Mouse (Mus musculus) lung, postnatal 0 days (tissue): ENCODE data around the gene Cdkl4.

Experiments used
- CTCF ChIP-seq: IDR thresholded peaks from 2 replicates; pipeline ENCODE4 v1.5.1; 2016; ENCODE audit warnings: antibody characterized with exemption, mild to moderate bottlenecking
- EP300 ChIP-seq: IDR thresholded peaks from 2 replicates; pipeline ENCODE4 v1.6.1; 2016; ENCODE audit warnings: antibody characterized with exemption, mild to moderate bottlenecking, control low read depth

- peak; percentile 57 for TF ChIP-seq CTCF
- TF ChIP-seq EP300: no peak
Measured at GRCm38 (mm10) chr17:80559050-80559449, 18.6 kb downstream of the Cdkl4 start.
